Mouse (Mus musculus) G1E (cell line): ENCODE data around the gene Ccnd3. TPM values are rescaled to one million over a fixed set of nuclear protein-coding genes. Genes with fewer than 3 reads are reported as not detected.
A peak's percentile ranks its signal among the peaks of the same experiment; 100 is the strongest.

Source experiments
- ATAC-seq: 2 replicates; pipeline ENCODE4 v1.8.0; 2016; ENCODE audit warnings: mild to moderate bottlenecking; ENCODE audit not compliant: insufficient number of reproducible peaks, poor library complexity, low FRiP score, severe bottlenecking; ENCODE audit errors: extremely low read depth
- DNase-seq: peaks from one replicate; pipeline ENCODE4 v3.0.0; 2012; ENCODE audit warnings: low spot score
- H3K27me3 ChIP-seq: 2 replicates; pipeline ENCODE4 v1.6.1; 2012; ENCODE audit warnings: mild to moderate bottlenecking, low read length, inconsistent platforms; ENCODE audit not compliant: insufficient read depth
- H3K36me3 ChIP-seq: replicated peaks from 2 replicates; pipeline ENCODE3; 2012; ENCODE audit warnings: mild to moderate bottlenecking, inconsistent platforms
- H3K4me1 ChIP-seq: 2 replicates; pipeline ENCODE4 v1.6.1; 2012; ENCODE audit warnings: low read depth, low read length, inconsistent platforms, mixed read lengths; ENCODE audit not compliant: insufficient read depth
- H3K4me3 ChIP-seq: 2 replicates; pipeline ENCODE4 v1.5.1; 2012; ENCODE audit warnings: low read depth, mild to moderate bottlenecking, inconsistent platforms, low read length, moderate library complexity, mixed read lengths
- H3K9me3 ChIP-seq: replicated peaks from 2 replicates; pipeline ENCODE4 v1.6.1; 2012; ENCODE audit warnings: inconsistent platforms
- CTCF ChIP-seq: IDR thresholded peaks from 2 replicates; pipeline ENCODE4 v1.5.1; 2012; ENCODE audit warnings: low read depth, low read length, inconsistent platforms, mixed read lengths
- GATA1 ChIP-seq: IDR thresholded peaks from 2 replicates; pipeline ENCODE4 v1.6.1; 2012; ENCODE audit warnings: borderline replicate concordance, low read length, inconsistent platforms, mixed read lengths
- GATA2 ChIP-seq: IDR thresholded peaks from 2 replicates; pipeline ENCODE4 v1.6.1; 2012; ENCODE audit warnings: low read depth, low read length, inconsistent platforms, borderline replicate concordance
- POLR2AphosphoS5 ChIP-seq: IDR thresholded peaks from 2 replicates; pipeline ENCODE4 v1.6.1; 2012; ENCODE audit warnings: low read depth, low read length, inconsistent platforms; ENCODE audit not compliant: insufficient replicate concordance
- TAL1 ChIP-seq: conservative IDR thresholded peaks from 2 replicates; pipeline ENCODE4 v1.6.1; 2012; ENCODE audit warnings: low read depth, low read length, inconsistent platforms, mixed read lengths
- polyA plus RNA-seq: library from polyadenylated mRNA; stranded (reverse); fragments of >175 nt; gene quantifications from 2 replicates; pipeline ENCODE4 v1.2.3, GENCODE M21; 2012
- total RNA-seq, 2 experiments: library from RNA; stranded (forward) in 1 of 2; stranded (reverse) in 1 of 2; fragments of 200-1000 nt in 1 of 2; fragments of >200 nt in 1 of 2; fragmentation: Nextera tagmentation in 1 of 2; gene quantifications; 2 replicates each; pipeline ENCODE4 v1.2.3; 2014 to 2017

Ccnd3 gene
- total and polyA plus RNA-seq, 3 experiments, result 134 to 426 (median 229) TPM

DNA sequence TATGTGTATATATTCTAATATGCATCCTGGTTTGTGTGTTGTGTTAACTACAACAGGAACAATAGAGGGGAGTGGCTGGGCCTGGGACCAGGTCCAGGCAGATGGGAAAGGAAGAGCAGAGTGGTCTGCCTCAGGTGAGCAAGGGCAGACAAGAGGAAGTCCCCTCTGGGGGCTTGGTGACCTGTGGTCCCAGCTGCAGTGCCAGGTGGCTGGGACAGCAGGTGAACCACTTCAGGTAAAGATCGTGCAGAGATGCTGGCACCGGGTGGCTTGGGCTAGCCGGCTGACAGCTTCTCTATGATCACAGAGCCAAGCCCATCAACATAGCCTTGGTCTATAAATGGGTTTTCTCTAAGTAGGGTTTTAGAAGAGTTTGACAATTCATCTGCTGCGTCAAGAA lies 34.7 kb upstream of the Ccnd3 start:
- no peak for ATAC-seq
- Histone ChIP-seq H3K27me3 (peaks cover 49% of the 10 kb centered on the region), H3K36me3 (no peaks in the 10 kb centered on the region), H3K9me3 (no peaks in the 10 kb centered on the region), H3K4me1 (peaks cover 4% of the 10 kb centered on the region; the same call in 1 of the 2 replicates), H3K4me3 (no peak overlapping the region)
- TF ChIP-seq GATA2, result no peak
- no peak for TF ChIP-seq POLR2AphosphoS5
- TF ChIP-seq CTCF, result no peak
- TF ChIP-seq TAL1, result no peak
- TF ChIP-seq GATA1, result no peak
- no peak for DNase-seq

DNA sequence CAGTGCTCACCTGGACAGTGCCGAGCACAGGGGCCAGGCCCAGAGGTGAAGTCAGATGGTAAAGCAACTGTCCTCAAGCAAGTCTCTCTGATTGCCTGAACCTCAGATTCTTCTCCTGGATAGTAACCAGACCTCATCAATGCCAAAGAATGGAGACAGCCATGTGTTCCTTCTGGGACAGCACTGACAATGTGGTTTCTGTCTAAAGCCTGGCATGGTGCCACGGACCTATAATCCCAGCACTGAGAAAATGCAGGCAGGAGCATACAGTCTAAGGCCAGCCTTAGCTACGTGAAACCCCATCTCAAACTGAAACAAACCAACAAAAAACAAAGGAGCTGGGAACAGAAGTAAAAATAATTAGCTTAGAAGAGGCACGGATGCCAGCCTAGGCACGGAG lies 34.2 kb upstream of the Ccnd3 start:
- Histone ChIP-seq H3K9me3 (no peaks in the 10 kb centered on the region), H3K27me3 (peaks cover 44% of the 10 kb centered on the region), H3K36me3 (no peaks in the 10 kb centered on the region), H3K4me1 (peaks cover 4% of the 10 kb centered on the region; the same call in 1 of the 2 replicates), H3K4me3 (no peak overlapping the region)
- no peak for DNase-seq
- TF ChIP-seq POLR2AphosphoS5 (no peak), GATA1 (no peak), TAL1 (no peak)
- no peak for ATAC-seq

DNA sequence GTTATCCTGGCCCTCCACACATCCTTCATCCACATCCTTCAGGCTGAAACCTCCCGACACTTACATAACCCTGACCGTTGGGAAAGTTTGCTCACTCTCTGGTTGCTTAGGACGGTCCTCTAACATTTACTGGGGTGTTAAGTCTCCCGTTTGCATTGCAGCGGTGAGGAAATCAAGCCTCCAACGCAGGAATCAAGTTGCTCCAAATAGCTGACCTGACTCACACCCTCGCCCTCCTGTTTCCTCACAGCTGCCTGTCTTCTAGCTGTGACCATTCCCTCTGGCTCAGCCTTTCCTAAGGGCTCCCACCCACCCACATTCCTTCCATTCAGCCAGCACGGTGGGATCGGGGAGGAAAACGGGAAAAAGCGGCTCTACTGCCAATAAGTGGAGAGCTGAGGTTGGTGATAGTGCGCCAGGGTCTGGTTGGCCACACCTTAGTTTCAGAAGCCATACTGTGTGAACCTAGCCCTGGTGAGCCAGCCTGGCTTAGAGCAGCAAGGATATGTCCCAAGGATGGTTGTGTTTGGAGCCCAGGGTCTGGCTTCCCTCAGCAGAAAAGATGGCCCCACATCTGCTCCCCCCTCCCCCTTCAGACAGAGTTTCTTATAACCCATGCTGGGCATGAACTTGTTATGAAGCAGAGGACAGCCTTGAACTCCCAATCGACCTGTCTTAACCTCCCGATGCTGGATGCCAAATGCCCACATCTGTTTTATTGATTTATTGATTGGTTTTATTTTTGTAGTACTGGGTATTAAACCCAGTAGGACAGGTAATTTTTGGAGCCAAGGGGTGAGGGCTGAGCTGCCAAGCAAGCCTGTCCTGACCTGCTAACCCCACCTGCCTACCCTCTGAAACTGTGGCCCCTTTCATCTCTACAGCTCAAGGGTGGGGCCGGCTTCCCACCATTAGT lies 32.2 kb upstream of the Ccnd3 start:
- Histone ChIP-seq H3K4me1 (peaks cover 4% of the 10 kb centered on the region; the same call in 1 of the 2 replicates), H3K9me3 (no peaks in the 10 kb centered on the region), H3K27me3 (peaks cover 30% of the 10 kb centered on the region), H3K36me3 (no peaks in the 10 kb centered on the region), H3K4me3 (no peak overlapping the region)
- DNase-seq (no peak), ATAC-seq (no peak)
- TF ChIP-seq GATA1 (no peak), GATA2 (no peak), CTCF (no peak), TAL1 (no peak), POLR2AphosphoS5 (no peak)

DNA sequence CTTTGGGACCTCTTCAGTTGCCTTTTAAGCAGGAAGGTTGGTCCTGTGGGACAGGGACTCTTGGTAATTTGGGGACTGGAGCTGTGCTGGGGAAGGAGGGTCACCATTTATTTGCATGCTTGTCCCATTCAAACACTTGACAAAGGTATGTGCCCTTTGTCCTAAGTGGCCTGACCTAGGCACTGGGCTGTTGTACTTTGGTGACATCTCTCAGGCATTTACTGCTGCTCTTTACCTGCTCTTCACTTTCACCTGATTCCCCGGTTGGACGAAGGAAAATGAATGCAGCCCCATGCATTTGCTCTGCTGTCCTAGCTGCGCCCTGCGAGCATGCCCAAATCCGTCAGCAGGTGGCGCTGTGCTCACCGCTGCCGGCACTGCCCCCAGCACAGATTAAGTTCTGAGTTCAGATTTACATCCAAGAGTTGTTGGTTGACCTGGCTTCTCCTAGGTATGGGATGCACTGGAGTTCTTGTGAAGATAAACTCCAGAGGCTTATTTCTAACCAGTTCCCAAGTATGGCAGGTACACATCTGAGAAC lies 31.3 kb upstream of the Ccnd3 start:
- peaks cover 22% of the 10 kb centered on the region for H3K27me3 ChIP-seq
- H3K4me3 ChIP-seq, result no peak overlapping the region
- peaks cover 4% of the 10 kb centered on the region; the same call in 1 of the 2 replicates for H3K4me1 ChIP-seq
- no peaks in the 10 kb centered on the region for H3K36me3 ChIP-seq
- no peaks in the 10 kb centered on the region for H3K9me3 ChIP-seq
- ATAC-seq (no peak), DNase-seq (no peak)
- peak; percentile 90 for TF ChIP-seq CTCF
- TF ChIP-seq TAL1, result no peak

DNA sequence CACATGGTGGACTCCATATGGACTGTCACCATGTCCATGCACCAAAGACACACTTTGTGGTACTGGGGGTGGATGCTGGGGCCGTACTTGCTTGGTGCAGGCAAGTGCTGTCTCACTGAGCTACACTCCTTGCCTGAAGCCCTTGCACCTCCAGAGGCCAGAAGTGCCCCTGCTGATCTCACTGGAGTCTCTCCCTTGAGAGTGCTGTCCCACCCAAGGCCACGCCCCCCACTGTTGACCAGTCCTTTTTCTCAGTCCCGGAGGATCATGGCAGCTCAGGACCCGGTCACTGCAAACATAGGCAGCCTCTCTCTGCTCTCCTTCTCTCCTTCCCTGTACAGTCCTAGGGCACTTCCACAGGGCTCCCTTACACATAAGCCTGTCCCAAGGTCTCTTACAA lies 30.6 kb upstream of the Ccnd3 start:
- peaks cover 6% of the 10 kb centered on the region; the same call in 1 of the 2 replicates for H3K4me1 ChIP-seq
- no peak overlapping the region for H3K4me3 ChIP-seq
- no peaks in the 10 kb centered on the region for H3K36me3 ChIP-seq
- DNase-seq (no peak), ATAC-seq (no peak)
- H3K9me3 ChIP-seq, result no peaks in the 10 kb centered on the region
- no peak for TF ChIP-seq GATA1
- peaks cover 27% of the 10 kb centered on the region for H3K27me3 ChIP-seq

DNA sequence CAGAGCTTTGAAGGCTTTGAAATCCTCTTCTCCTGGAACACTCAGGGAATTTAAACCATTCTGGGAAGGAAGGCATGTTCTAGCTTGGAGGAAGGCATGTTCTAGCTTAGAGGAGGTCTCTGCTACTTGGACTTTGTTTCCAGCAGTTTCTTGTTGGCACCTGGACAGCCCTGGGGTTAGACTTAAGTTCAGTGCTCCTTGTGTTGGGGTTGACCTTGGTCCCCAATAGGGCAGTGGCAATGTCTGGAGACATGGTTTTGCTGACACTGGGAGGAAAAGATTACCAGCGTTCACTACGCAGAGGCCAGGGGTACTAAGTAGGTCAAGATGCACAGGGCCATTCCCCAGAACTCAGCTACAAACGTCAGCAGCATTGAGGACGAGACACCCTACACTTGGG lies 29.7 kb upstream of the Ccnd3 start:
- Histone ChIP-seq H3K27me3 (peaks cover 26% of the 10 kb centered on the region), H3K4me1 (peaks cover 10% of the 10 kb centered on the region), H3K9me3 (no peaks in the 10 kb centered on the region), H3K36me3 (no peaks in the 10 kb centered on the region), H3K4me3 (no peak overlapping the region)
- no peak for DNase-seq
- TF ChIP-seq POLR2AphosphoS5 (no peak), GATA1 (no peak), CTCF (no peak), TAL1 (no peak), GATA2 (no peak)
- no peak for ATAC-seq

DNA sequence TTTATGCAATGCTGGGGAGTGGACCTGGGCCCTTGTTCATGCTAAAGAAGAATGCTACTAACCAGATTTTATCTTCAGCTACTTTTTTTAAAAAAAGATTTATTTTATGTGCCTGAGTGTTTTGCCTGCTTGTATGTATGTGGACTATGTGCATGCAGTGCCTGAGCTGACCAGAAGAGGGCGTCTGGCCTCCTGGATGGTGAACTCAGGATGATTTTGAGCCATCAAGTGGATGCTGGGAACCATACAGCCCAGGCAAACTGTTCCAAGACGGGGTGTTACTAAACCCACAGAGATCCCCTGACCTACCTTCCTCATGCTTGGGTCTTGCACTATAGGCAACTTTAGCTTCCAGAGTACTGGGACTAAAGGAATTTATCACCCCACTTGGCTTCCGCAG lies 29.1 kb upstream of the Ccnd3 start:
- peaks cover 12% of the 10 kb centered on the region for H3K4me1 ChIP-seq
- peaks cover 25% of the 10 kb centered on the region for H3K27me3 ChIP-seq
- no peak overlapping the region for H3K4me3 ChIP-seq
- no peak for DNase-seq
- no peak for TF ChIP-seq GATA2
- peak; percentile 15; the same call in 1 of the 2 replicates for TF ChIP-seq CTCF
- no peaks in the 10 kb centered on the region for H3K36me3 ChIP-seq
- ATAC-seq, result no peak
- no peaks in the 10 kb centered on the region for H3K9me3 ChIP-seq
